Mouse (Mus musculus): ENCODE data around the gene Tenm3.

- TF ChIP-seq POLR2A (IDR thresholded peaks at IDR 0.05; ENCODE audit: insufficient read length, low read depth) (no peak), MYOD1 (IDR thresholded peaks at IDR 0.05; ENCODE audit: control insufficient read depth in 1 of 3, insufficient read length in 2 of 3, low read depth in 2 of 3) (no peak), E2F4 (IDR thresholded peaks at IDR 0.05; ENCODE audit: insufficient read depth) (no peak), POLR2AphosphoS2 (IDR thresholded peaks at IDR 0.05; ENCODE audit: insufficient read length, low read depth) (no peak)
These were observed 31.5 kb downstream of the Tenm3 start for GRCm38 (mm10) chr8:48812196-48812741.
